Mouse (Mus musculus) kidney, postnatal 36 days (tissue): ENCODE measurements around the gene Gm20661.
"Not testable (repeated sequence)": the region's sequence is repeated elsewhere in the genome, so short reads cannot be mapped to it uniquely, and the experiment has no call there.

Source experiments
- DNase-seq, 2 experiments: peaks; one replicate each; pipeline ENCODE4 v3.0.0; 2021 to 2022; ENCODE audit warnings: mixed read lengths in 2 of 2

Gene Gm20661

DNA sequence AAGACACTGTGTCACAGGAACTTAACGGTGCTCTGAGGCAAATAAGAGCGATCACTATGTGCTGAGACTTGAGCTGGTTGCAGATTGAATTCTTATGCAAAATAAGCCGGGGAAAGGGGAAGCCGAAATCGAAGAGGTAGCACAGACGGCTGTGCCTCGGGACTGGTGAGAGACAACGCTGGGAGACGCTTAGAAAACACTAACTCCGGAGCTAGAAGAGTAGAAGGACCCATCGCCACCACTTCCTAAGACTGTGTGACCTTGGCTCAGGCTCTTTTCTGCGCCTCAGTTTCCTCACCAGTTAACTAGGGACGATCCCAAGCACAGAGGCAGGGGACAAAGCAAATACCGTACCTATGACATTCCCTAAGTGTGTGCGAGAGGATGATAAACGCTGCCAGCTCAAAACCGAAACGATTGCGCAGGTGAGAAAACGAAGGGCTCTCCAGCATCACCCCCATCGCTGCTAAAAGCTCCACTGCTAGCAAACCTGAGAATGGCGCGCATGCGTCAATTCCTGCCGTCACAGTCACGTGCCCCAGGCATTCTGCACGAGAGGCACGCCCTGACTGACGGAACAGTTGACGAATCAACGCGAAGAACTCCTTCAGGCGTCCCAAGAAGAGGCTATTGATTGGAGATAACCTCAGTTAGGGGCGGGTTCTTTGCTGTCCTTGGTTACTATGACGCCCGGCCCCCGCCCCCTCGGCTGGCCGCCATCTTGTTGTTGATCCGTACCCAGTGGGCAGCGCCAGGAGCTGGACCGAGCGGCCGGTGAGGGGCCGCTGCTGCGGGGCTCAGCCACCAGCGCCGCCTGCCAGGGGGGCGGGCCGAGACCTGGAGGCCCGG, 19.3 kb downstream of the Gm20661 start, which contains the start of gene Ip6k1:
TSS of gene Ip6k1 (plus strand) at position 580 of the 849 bp plus-strand sequence.
- peak; percentile 100 for DNase-seq

DNA sequence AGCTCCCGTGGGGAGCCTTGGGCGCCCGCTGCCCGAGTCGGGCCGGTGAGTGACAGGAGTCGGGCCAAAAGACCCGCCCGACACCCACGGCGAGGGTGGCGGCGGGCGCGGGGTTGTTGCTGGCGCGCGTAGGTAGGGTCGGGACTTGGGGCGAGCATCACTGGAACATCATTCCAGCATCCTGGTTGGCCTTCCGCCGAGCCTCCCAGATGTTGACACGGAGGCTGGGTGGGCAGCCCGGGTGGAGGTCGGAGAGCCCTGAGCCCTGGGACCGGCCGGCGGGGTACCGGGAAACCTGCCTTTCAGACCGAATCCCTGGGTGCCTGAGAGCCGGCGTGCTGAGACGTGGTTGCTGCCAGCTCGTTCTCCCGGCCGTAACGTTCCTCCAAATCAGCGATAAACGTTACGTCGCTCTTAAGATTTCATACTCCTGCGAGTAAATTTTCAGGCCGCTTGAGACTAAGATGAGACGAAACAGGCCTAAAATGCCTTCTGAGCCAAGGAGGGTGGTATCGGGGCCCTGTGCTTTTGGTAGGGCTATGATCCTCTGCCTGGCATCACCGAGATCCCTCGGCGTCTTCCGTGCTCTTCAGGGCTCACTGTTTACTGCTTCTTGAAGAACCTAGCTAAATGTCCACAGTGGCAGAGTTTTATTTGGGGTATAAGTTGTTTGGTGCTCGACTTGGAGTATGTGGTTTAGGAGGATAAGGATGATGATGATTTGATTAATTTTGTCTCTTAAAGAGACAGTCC, 20.1 kb downstream of the Gm20661 start:
- no peak for DNase-seq

DNA sequence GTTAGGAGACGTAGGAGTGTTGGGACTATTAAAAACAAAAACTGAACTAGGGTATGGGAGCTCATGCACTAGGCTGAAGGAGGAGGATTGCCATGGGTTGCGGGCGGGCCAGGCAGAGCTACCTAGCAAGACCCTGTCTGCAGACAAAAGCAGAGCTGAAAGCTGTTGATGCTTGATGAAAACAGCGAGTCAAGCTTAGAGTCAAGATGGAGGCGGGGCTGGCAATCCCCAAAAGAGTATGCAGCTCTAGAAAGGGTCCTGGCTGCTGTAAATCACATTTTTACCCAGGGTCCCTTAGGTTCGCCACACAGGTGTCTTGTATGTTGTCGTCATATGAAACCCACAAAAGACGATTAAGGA, 20.7 kb downstream of the Gm20661 start:
- DNase-seq: no peak

DNA sequence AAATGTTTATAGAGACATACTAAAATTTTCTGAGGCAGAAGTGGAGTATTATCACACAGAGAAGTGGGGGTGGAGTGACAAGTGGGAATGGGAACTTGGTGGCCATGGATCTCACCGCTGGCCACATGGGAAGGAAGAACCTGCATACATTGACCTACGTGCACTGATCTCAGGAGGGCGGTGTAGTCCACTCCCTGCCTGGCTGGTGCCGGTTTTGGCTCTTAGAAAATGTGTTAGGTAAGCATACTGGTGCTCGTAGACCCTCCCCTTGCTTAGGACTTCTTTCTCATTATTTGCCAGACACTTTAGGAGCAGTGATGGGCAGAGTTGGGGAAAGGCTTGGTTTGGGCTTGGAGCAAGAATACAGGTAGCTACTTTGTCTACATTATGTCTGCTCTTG, 25.2 kb downstream of the Gm20661 start:
- no peak for DNase-seq

DNA sequence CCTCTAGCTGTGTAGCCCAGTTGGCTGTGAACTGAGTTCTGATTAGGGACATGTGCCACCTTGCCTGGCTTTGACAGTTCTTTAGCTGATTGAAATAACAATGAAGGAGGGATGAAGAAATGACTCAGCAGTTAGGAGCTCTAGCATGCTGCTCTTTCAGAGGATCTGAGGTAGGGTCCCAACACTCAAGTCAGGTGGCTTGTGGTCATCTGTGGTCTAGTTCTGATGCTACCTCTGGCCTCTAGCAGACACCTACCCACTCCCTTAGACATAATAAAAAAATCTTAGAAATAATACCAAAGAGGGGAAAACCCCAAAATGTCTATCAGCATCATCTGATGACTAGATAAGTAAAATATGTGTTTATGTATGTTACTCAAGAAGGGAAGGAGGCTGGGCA, 27.5 kb downstream of the Gm20661 start:
- no peak for DNase-seq

GRCm38 (mm10) chr9:108013577-108013976, 30.7 kb downstream of the Gm20661 start:
- DNase-seq: not testable (repeated sequence)

DNA sequence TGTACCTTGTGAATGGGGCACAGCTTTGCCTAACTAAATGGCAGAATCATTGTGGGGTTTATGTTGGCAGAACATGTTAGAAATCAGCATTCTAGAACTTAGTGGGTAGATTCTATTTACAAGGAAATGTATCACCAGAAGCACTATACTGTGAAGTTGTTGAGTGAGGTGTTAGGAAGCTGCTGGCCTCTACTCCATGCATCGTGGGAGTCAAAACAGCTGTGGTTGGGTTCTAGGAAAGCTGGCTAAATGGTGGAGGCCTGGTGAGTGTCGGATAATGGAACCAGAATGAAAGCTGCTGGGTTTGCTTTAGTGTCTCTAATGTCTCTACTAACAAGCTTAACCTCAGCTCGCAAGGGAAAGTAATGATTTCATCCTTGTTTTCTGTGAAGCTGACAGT, 34.3 kb downstream of the Gm20661 start:
- DNase-seq: no peak

GRCm38 (mm10) chr9:108020741-108021140, 37.9 kb downstream of the Gm20661 start:
- no peak for DNase-seq

GRCm38 (mm10) chr9:108023216-108023615, 40.4 kb downstream of the Gm20661 start:
- DNase-seq: no peak

DNA sequence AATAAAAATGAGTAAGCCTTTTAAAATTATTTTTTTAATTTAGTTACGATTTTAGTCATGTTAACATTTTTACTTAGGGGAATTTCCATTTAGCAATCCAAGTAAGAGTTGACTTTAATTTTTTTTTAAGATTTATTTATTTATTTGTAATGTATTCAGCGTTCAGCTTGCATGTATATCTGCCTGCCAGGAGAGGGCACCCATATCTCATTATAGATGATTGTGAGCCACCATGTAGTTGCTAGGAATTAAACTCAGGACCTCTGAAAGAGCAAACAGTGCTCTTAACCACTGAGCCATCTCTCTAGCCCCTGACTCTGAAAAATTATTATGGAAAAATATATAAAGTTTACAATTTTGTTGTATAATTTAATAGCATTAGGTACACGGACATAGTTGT, 43.7 kb downstream of the Gm20661 start:
- no peak for DNase-seq

DNA sequence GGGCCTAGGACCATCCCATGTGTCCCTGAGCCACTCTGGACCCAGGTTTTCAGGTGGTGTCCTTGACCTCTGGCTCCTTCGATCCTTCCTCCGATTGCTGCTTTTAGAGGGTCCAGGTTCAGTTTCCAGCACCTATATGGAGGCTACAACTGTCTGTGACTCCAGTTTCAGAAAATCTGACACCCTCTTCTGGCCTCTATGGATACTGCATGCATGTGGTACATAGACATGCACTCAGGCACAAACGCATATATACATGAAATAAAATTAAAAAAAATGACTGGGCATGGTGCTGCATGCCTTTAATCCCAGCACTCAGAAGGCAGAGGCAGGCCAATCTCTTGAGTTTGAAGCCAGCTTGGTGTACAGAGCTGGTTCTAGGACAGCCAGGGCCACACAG, 45.0 kb downstream of the Gm20661 start:
- DNase-seq: no peak

DNA sequence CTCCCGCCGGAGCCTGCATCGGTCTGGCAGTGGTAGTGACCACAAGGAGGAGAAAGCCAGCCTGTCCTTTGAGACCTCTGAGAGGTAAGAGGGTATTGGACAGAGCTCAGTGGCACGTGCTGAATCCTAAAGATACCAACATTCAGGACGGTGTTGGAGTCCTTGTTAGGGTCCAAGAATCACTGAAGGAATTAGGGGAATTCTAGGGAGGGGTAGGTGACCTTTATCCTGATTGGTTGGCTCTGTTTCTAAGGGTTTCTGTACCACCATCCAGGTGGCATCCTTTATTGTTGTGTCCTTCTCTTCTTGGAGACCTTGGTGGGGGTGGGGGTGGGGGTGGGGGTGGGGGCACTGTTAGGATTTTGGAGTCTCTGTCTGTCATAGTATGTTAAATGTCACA, 49.3 kb downstream of the Gm20661 start:
- no peak for DNase-seq

DNA sequence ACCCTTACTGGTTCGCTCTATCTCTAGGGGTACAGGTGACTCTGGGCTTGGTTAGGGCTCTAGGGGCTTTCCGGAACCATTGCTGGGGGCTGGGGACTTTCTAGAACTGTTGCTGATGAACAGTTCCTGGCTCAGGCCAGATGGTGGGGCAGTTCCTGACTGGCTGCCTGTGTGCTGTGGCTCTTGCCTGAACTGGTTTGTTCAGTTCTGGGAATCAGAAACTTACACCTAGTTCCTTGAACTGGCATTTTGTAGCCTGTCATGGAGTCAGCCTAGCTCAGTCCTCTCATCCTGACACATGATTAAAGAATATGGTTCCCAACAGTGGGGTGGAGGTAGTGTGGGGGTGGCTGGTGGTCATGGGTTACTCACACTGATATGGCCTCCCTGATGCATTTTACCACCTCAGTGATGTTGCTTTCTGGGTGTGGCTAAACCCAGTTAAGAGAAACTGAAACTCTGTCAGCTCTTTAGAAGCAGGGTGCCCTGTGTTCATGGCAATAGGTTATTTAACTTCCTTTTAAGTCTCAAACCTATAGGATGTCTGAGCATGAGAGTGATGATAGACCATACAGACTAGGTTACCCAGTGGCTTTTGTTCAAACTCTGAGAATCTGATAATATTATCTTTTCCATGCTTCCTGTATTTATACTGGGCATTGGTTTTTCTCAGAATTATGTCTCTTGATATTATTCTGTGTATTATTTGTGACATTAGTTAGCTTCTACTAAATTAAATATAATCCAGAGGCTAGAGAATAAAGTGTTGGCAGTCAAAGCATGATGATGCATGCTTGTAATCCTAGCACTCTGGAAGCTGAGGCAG, 52.7 kb downstream of the Gm20661 start:
- no peak for DNase-seq
